Mouse (Mus musculus) liver, embryonic 14.5 days (tissue): ENCODE measurements around the gene Ldb1.

Experiments
- CTCF ChIP-seq: IDR thresholded peaks from 2 replicates; pipeline ENCODE4 v1.5.1; 2016; ENCODE audit warnings: antibody characterized with exemption, low read depth, control low read depth
- EP300 ChIP-seq: IDR thresholded peaks from 2 replicates; pipeline ENCODE4 v1.6.1; 2016; ENCODE audit warnings: antibody characterized with exemption, low read depth

GRCm38 (mm10) chr19:46073285-46073684, 28.3 kb upstream of the Ldb1 start:
- TF ChIP-seq CTCF (no peak), EP300 (no peak)
